Mouse (Mus musculus): ENCODE results near the gene D5Ertd579e.

DNA sequence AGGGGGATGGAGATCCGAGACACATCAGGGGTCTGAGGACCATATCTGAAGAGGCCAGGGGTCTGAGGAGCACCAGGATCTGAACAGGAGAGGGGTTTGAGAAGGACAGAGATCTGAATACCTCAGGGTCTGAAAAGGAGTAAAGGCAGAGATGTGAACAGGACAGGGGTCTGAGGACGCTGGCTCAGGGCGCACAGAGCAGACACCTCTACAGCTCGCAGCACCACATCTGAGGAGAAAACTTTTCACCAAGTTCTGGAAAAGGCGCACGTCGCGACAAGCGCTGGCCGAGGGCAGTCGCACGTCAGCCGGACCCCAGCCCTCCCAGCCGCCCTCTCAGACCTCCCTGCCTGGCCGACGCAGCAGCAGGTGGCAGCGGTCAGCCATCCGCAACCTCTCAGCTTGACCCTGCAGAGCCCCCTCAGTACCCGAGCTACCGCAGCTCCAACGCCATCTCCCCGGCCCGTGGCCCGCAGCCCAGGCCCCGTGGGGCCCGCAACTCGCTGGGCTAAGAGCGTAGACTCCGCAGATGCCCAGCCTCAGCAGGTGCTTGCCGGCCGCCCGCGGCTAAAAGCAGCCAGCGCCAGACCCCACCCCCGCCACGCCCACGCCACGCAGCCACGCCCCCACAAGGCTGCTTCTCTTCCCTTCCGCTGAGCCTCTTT is 114.4 kb downstream of the D5Ertd579e start:
- TF ChIP-seq POLR2A (IDR thresholded peaks at IDR 0.05; ENCODE audit: low read depth, low read length) (peak; percentile 67; the same call in 1 of the 2 replicates), CTCF (IDR thresholded peaks at IDR 0.05; ENCODE audit: extremely low read depth, insufficient read length, insufficient replicate concordance, low read depth, low read length) (no peak)
